Mouse (Mus musculus) ES-E14 (cell line): ENCODE data around the gene Hmgb3.

ENCODE experiments used
- CHD2 ChIP-seq: IDR thresholded peaks from 2 replicates; pipeline ENCODE4 v1.6.1; 2014; ENCODE audit warnings: mild to moderate bottlenecking, low read depth, low read length, inconsistent platforms
- HCFC1 ChIP-seq: IDR thresholded peaks from 2 replicates; pipeline ENCODE4 v1.6.1; 2012; ENCODE audit warnings: low read length, inconsistent platforms, borderline replicate concordance; ENCODE audit not compliant: insufficient read depth
- MAFK ChIP-seq: IDR thresholded peaks from 2 replicates; pipeline ENCODE4 v1.6.1; 2014; ENCODE audit warnings: mild to moderate bottlenecking, low read depth, low read length, inconsistent platforms; ENCODE audit not compliant: insufficient read depth
- ZC3H11A ChIP-seq: IDR thresholded peaks from 2 replicates; pipeline ENCODE4 v1.6.1; 2012; ENCODE audit warnings: low read depth, mild to moderate bottlenecking, inconsistent platforms, low read length, borderline replicate concordance

- TF ChIP-seq ZC3H11A, result no peak
- TF ChIP-seq HCFC1, result no peak
- no peak for TF ChIP-seq MAFK
- TF ChIP-seq CHD2, result no peak
Measured at GRCm38 (mm10) chrX:71524310-71524709, 31.4 kb upstream of the Hmgb3 start.
